Mouse (Mus musculus): ENCODE data around the gene Ppm1h. TPM values are rescaled to one million over a fixed set of nuclear protein-coding genes. Genes with fewer than 3 reads are reported as not detected.

The Ppm1h gene
- polyA plus RNA-seq, 1 experiment from 2014 or later: 10.7 TPM

- no peaks in the 10 kb centered on the region for H3K36me3 ChIP-seq
- ATAC-seq (replicated peaks): no peak
- H3K4me3 ChIP-seq: no peak overlapping the region
- no peak overlapping the region for H3K4me2 ChIP-seq (replicated peaks)
- no peaks in the 10 kb centered on the region for H3K9me3 ChIP-seq
- H3K9ac ChIP-seq (replicated peaks): no peak overlapping the region
- WGBS: 84% methylated on average over 1 of the region's 1 CpGs
- H3K4me1 ChIP-seq: no peaks in the 10 kb centered on the region
- no peaks in the 10 kb centered on the region for H3K27me3 ChIP-seq
- H3K27ac ChIP-seq (replicated peaks): no peak overlapping the region
Measured at GRCm38 (mm10) chr10:122763596-122763995, 85.0 kb downstream of the Ppm1h start.

- WGBS: 61% methylated on average over 7 of the region's 7 CpGs
- H3K4me2 ChIP-seq (replicated peaks): no peak overlapping the region
- ATAC-seq (replicated peaks): no peak
Measured at GRCm38 (mm10) chr10:122764653-122765052, 86.1 kb downstream of the Ppm1h start.

GRCm38 (mm10) chr10:122765521-122765920 lies 87.0 kb downstream of the Ppm1h start:
- Histone ChIP-seq H3K4me3 (no peak overlapping the region), H3K9ac (replicated peaks) (no peak overlapping the region), H3K27ac (replicated peaks) (no peak overlapping the region), H3K4me1 (no peaks in the 10 kb centered on the region), H3K27me3 (no peaks in the 10 kb centered on the region), H3K9me3 (no peaks in the 10 kb centered on the region), H3K36me3 (no peaks in the 10 kb centered on the region), H3K4me2 (replicated peaks) (no peak overlapping the region)
- ATAC-seq (replicated peaks): no peak
- 39% methylated on average over 4 of the region's 4 CpGs for WGBS

More at GRCm38 (mm10) chr10:122764653-122765052, 86.1 kb downstream of the Ppm1h start:
- Histone ChIP-seq H3K9ac (replicated peaks) (no peak overlapping the region), H3K9me3 (no peaks in the 10 kb centered on the region), H3K4me3 (no peak overlapping the region), H3K4me1 (no peaks in the 10 kb centered on the region), H3K27ac (replicated peaks) (no peak overlapping the region), H3K27me3 (no peaks in the 10 kb centered on the region), H3K36me3 (no peaks in the 10 kb centered on the region)

GRCm38 (mm10) chr10:122765992-122766391 lies 87.4 kb downstream of the Ppm1h start:
- H3K4me2 ChIP-seq (replicated peaks): no peak overlapping the region
- H3K36me3 ChIP-seq: no peaks in the 10 kb centered on the region
- H3K27me3 ChIP-seq: no peaks in the 10 kb centered on the region
- H3K27ac ChIP-seq (replicated peaks): no peak overlapping the region
- no peaks in the 10 kb centered on the region for H3K9me3 ChIP-seq
- H3K4me1 ChIP-seq: no peaks in the 10 kb centered on the region
- no peak for ATAC-seq (replicated peaks)
- no peak overlapping the region for H3K4me3 ChIP-seq
- H3K9ac ChIP-seq (replicated peaks): no peak overlapping the region
- 64% methylated on average over 8 of the region's 8 CpGs for WGBS

GRCm38 (mm10) chr10:122768204-122768892 lies 89.8 kb downstream of the Ppm1h start:
- Histone ChIP-seq H3K27ac (replicated peaks) (no peak overlapping the region), H3K9ac (replicated peaks) (no peak overlapping the region), H3K4me1 (no peaks in the 10 kb centered on the region), H3K9me3 (no peaks in the 10 kb centered on the region), H3K27me3 (no peaks in the 10 kb centered on the region), H3K36me3 (no peaks in the 10 kb centered on the region), H3K4me3 (no peak overlapping the region), H3K4me2 (replicated peaks) (no peak overlapping the region)
- 79% methylated on average over 13 of the region's 13 CpGs for WGBS
- ATAC-seq (replicated peaks): no peak

GRCm38 (mm10) chr10:122768893-122769341 lies 90.4 kb downstream of the Ppm1h start:
- H3K36me3 ChIP-seq: no peaks in the 10 kb centered on the region
- no peaks in the 10 kb centered on the region for H3K27me3 ChIP-seq
- H3K9ac ChIP-seq (replicated peaks): no peak overlapping the region
- H3K4me2 ChIP-seq (replicated peaks): no peak overlapping the region
- ATAC-seq (replicated peaks): no peak
- H3K4me1 ChIP-seq: no peaks in the 10 kb centered on the region
- WGBS: 79% methylated on average over 6 of the region's 6 CpGs
- no peak overlapping the region for H3K4me3 ChIP-seq
- no peak overlapping the region for H3K27ac ChIP-seq (replicated peaks)
- no peaks in the 10 kb centered on the region for H3K9me3 ChIP-seq

- H3K9ac ChIP-seq (replicated peaks): no peak overlapping the region
- no peak overlapping the region for H3K4me3 ChIP-seq
- no peaks in the 10 kb centered on the region for H3K36me3 ChIP-seq
- no peaks in the 10 kb centered on the region for H3K9me3 ChIP-seq
- no peak overlapping the region for H3K4me2 ChIP-seq (replicated peaks)
- no peak for ATAC-seq (replicated peaks)
- H3K27me3 ChIP-seq: no peaks in the 10 kb centered on the region
- H3K27ac ChIP-seq (replicated peaks): no peak overlapping the region
- no peaks in the 10 kb centered on the region for H3K4me1 ChIP-seq
- WGBS: 73% methylated on average over 7 of the region's 7 CpGs
Measured at GRCm38 (mm10) chr10:122770337-122770736, 91.8 kb downstream of the Ppm1h start.

- WGBS: 45% methylated on average over 5 of the region's 5 CpGs
Measured at GRCm38 (mm10) chr10:122770987-122771386, 92.4 kb downstream of the Ppm1h start.

GRCm38 (mm10) chr10:122774169-122774568 lies 95.6 kb downstream of the Ppm1h start:
- H3K4me1 ChIP-seq: no peaks in the 10 kb centered on the region
- no peak for ATAC-seq (replicated peaks)
- H3K27me3 ChIP-seq: no peaks in the 10 kb centered on the region
- no peaks in the 10 kb centered on the region for H3K9me3 ChIP-seq
- H3K36me3 ChIP-seq: no peaks in the 10 kb centered on the region
- H3K27ac ChIP-seq (replicated peaks): no peak overlapping the region
- no peak overlapping the region for H3K4me2 ChIP-seq (replicated peaks)
- H3K4me3 ChIP-seq: no peak overlapping the region
- WGBS: 78% methylated on average over 7 of the region's 7 CpGs
- H3K9ac ChIP-seq (replicated peaks): no peak overlapping the region

More at GRCm38 (mm10) chr10:122770987-122771386, 92.4 kb downstream of the Ppm1h start:
- H3K4me1 ChIP-seq: no peaks in the 10 kb centered on the region
- H3K4me2 ChIP-seq (replicated peaks): no peak overlapping the region
- no peaks in the 10 kb centered on the region for H3K9me3 ChIP-seq
- H3K27ac ChIP-seq (replicated peaks): no peak overlapping the region
- no peak overlapping the region for H3K4me3 ChIP-seq
- H3K27me3 ChIP-seq: no peaks in the 10 kb centered on the region
- no peaks in the 10 kb centered on the region for H3K36me3 ChIP-seq
- no peak for ATAC-seq (replicated peaks)
- no peak overlapping the region for H3K9ac ChIP-seq (replicated peaks)

GRCm38 (mm10) chr10:122777436-122777835 lies 98.9 kb downstream of the Ppm1h start:
- ATAC-seq (replicated peaks): no peak
- Histone ChIP-seq H3K27me3 (no peaks in the 10 kb centered on the region), H3K4me3 (no peak overlapping the region), H3K27ac (replicated peaks) (no peak overlapping the region), H3K4me2 (replicated peaks) (no peak overlapping the region), H3K4me1 (no peaks in the 10 kb centered on the region), H3K36me3 (no peaks in the 10 kb centered on the region), H3K9me3 (no peaks in the 10 kb centered on the region), H3K9ac (replicated peaks) (no peak overlapping the region)
- WGBS: 82% methylated on average over 3 of the region's 3 CpGs

GRCm38 (mm10) chr10:122777939-122778655 lies 99.5 kb downstream of the Ppm1h start:
- WGBS: 89% methylated on average over 3 of the region's 3 CpGs
- no peak overlapping the region for H3K4me3 ChIP-seq
- no peak overlapping the region for H3K9ac ChIP-seq (replicated peaks)
- ATAC-seq (replicated peaks): no peak
- no peak overlapping the region for H3K27ac ChIP-seq (replicated peaks)
- no peaks in the 10 kb centered on the region for H3K9me3 ChIP-seq
- no peaks in the 10 kb centered on the region for H3K4me1 ChIP-seq
- H3K4me2 ChIP-seq (replicated peaks): no peak overlapping the region
- no peaks in the 10 kb centered on the region for H3K27me3 ChIP-seq
- no peaks in the 10 kb centered on the region for H3K36me3 ChIP-seq

GRCm38 (mm10) chr10:122779351-122779750 lies 100.8 kb downstream of the Ppm1h start:
- Histone ChIP-seq H3K9ac (replicated peaks) (no peak overlapping the region), H3K27ac (replicated peaks) (no peak overlapping the region), H3K4me2 (replicated peaks) (no peak overlapping the region), H3K4me3 (no peak overlapping the region), H3K27me3 (no peaks in the 10 kb centered on the region), H3K4me1 (no peaks in the 10 kb centered on the region), H3K36me3 (no peaks in the 10 kb centered on the region), H3K9me3 (no peaks in the 10 kb centered on the region)
- WGBS: 21% methylated on average over 12 of the region's 12 CpGs
- no peak for ATAC-seq (replicated peaks)

All from forebrain, embryonic 15.5 days (tissue).